Mouse (Mus musculus): ENCODE measurements around the gene Ift52.

DNA sequence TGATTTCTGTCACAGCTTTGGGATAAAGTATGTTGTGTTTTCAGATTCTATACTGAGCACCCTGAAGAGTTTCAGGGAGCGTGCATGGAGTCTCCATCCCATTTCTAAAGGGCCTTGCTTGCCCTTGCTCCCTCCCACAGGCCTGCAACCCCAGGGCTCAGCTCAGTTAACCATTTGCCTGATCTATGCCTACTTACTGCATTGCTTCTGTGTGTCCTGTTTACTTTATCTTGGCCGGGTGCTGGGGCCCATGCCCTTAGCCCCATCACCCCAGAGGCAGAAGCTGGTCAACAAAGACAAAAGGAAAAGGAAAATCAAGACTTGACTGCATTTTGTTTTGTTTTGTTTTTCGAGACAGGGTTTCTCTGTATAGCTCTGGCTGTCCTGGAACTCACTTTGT lies 54.4 kb downstream of the Ift52 start:
- TF ChIP-seq CTCF (IDR thresholded peaks at IDR 0.05) (no peak), POLR2A (IDR thresholded peaks at IDR 0.05; ENCODE audit: insufficient read depth, low read depth, low read length) (no peak), EP300 (IDR thresholded peaks at IDR 0.05; ENCODE audit: insufficient read depth, low read depth, low read length) (no peak)

All from heart, adult 2 months (tissue).